In genomic region chr5:113323784-113324638, GRCm38 (mm10) we compare ENCODE assay signal across 9 mouse cellular contexts. TPM values are rescaled to one million over a fixed set of nuclear protein-coding genes. Genes with fewer than 3 reads are reported as not detected.
DNase-seq lines count a peak whose midpoint lies in the region; ATAC-seq and TF ChIP-seq lines count a peak whose summit lies in the region.
"Had no signal": no experiment of that assay in that cellular context is flagged by ENCODE, and none has a peak within 500 bp of the region (broad histone marks: within the 10 kb centered on the region; RNA-seq: fewer than 3 reads in every experiment).

No protein-coding gene starts in this region.

- no peak for TF ChIP-seq CTCF in cortical plate, adult 2 months (IDR thresholded peaks at IDR 0.05; ENCODE audit: extremely low read depth, insufficient read depth, low read length)
- no peak for TF ChIP-seq CTCF in midbrain, postnatal 0 days (IDR thresholded peaks at IDR 0.05)

- ATAC-seq in kidney, embryonic 15.5 days (replicated peaks; ENCODE audit: low FRiP score), result 0 out of 2 replicates have a peak, but pooled peaks have one; percentile 52
- ATAC-seq in heart, embryonic 13.5 days (ENCODE audit: extremely low read depth, insufficient number of reproducible peaks, low FRiP score, low TSS enrichment), result no peak
- ATAC-seq in limb, embryonic 11.5 days (ENCODE audit: insufficient number of reproducible peaks, low FRiP score, low TSS enrichment, low read depth), result no peak; the same call in 1 of the 2 replicates
- no peak for ATAC-seq in midbrain, postnatal 0 days (ENCODE audit: low FRiP score)
- ATAC-seq: Patski had no signal

- no peak for TF ChIP-seq POLR2A in cortical plate, adult 2 months (IDR thresholded peaks at IDR 0.05; ENCODE audit: extremely low read depth, insufficient read depth, low read length)

- H3K36me3 ChIP-seq in kidney, embryonic 15.5 days, result no peaks in the 10 kb centered on the region
- H3K36me3 ChIP-seq in heart, embryonic 13.5 days, result no peaks in the 10 kb centered on the region
- H3K36me3 ChIP-seq in limb, embryonic 11.5 days (ENCODE audit: control insufficient read depth, insufficient read depth, low read length), result no peaks in the 10 kb centered on the region
- H3K36me3 ChIP-seq in midbrain, postnatal 0 days (ENCODE audit: insufficient read depth, low read length), result no peaks in the 10 kb centered on the region

- 0 out of 2 replicates have a peak, but pooled peaks cover 8% of the 10 kb centered on the region for H3K9me3 ChIP-seq in kidney, embryonic 15.5 days (replicated peaks)
- peaks cover 24% of the 10 kb centered on the region for H3K9me3 ChIP-seq in heart, embryonic 13.5 days
- H3K9me3 ChIP-seq in limb, embryonic 11.5 days (ENCODE audit: control insufficient read depth, low read length), result peaks cover 5% of the 10 kb centered on the region; the same call in 1 of the 2 replicates
- 0 out of 2 replicates have a peak, but pooled peaks cover 4% of the 10 kb centered on the region for H3K9me3 ChIP-seq in midbrain, postnatal 0 days (ENCODE audit: low read length)

- H3K27ac ChIP-seq in kidney, embryonic 15.5 days, result no peak overlapping the region
- no peak overlapping the region for H3K27ac ChIP-seq in cortical plate, adult 2 months (ENCODE audit: insufficient read depth, low read length)
- H3K27ac ChIP-seq in heart, embryonic 13.5 days (replicated peaks), result no peak overlapping the region
- no peak overlapping the region for H3K27ac ChIP-seq in limb, embryonic 11.5 days (replicated peaks; ENCODE audit: low read depth, low read length)
- H3K27ac ChIP-seq in midbrain, postnatal 0 days (ENCODE audit: low read depth, low read length), result no peak overlapping the region

- peaks cover 9% of the 10 kb centered on the region for H3K4me1 ChIP-seq in kidney, embryonic 15.5 days
- H3K4me1 ChIP-seq in cortical plate, adult 2 months (ENCODE audit: control insufficient read depth, insufficient read depth, low read length), result no peaks in the 10 kb centered on the region
- H3K4me1 ChIP-seq in heart, embryonic 13.5 days, result peaks cover 7% of the 10 kb centered on the region
- H3K4me1 ChIP-seq in limb, embryonic 11.5 days (ENCODE audit: control insufficient read depth, insufficient read depth, low read length), result 0 out of 2 replicates have a peak, but pooled peaks cover 3% of the 10 kb centered on the region
- no peaks in the 10 kb centered on the region for H3K4me1 ChIP-seq in midbrain, postnatal 0 days (ENCODE audit: insufficient read depth, low read length)

- peak overlapping the region; percentile 81 for H3K4me2 ChIP-seq in kidney, embryonic 15.5 days
- peak overlapping the region; percentile 69 for H3K4me2 ChIP-seq in heart, embryonic 13.5 days
- peak overlapping the region; percentile 41 for H3K4me2 ChIP-seq in limb, embryonic 11.5 days (ENCODE audit: low read depth, severe bottlenecking)
- peak overlapping the region; percentile 37 for H3K4me2 ChIP-seq in midbrain, postnatal 0 days (ENCODE audit: low read depth, low read length, poor library complexity, severe bottlenecking)

- WGBS in kidney, embryonic 15.5 days, result 3% methylated on average over 38 of the region's 38 CpGs
- WGBS in heart, embryonic 13.5 days, result 4% methylated on average over 38 of the region's 38 CpGs
- WGBS in limb, embryonic 11.5 days, result 3% methylated on average over 38 of the region's 38 CpGs
- 4% methylated on average over 38 of the region's 38 CpGs for WGBS in midbrain, postnatal 0 days

- no peak for DNase-seq in kidney, postnatal 14 days
- DNase-seq in limb, embryonic 11.5 days (ENCODE audit: low spot score), result peak; percentile 57
- DNase-seq in midbrain, postnatal 0 days (ENCODE audit: low spot score), result peak; percentile 39
- DNase-seq in layer of hippocampus, adult 11-12 months (ENCODE audit: low spot score), result no peak
- no peak for DNase-seq in layer of hippocampus, adult 8-10 months (ENCODE audit: low spot score in 2 of 2)

- H3K27me3 ChIP-seq in kidney, embryonic 15.5 days, result peaks cover 36% of the 10 kb centered on the region
- peaks cover 50% of the 10 kb centered on the region for H3K27me3 ChIP-seq in heart, embryonic 13.5 days (replicated peaks)
- peaks cover 18% of the 10 kb centered on the region for H3K27me3 ChIP-seq in limb, embryonic 11.5 days (ENCODE audit: control insufficient read depth, insufficient read depth, low read length)
- H3K27me3 ChIP-seq in midbrain, postnatal 0 days (ENCODE audit: insufficient read depth, low read length), result peaks cover 8% of the 10 kb centered on the region

- peak overlapping the region; percentile 40 for H3K4me3 ChIP-seq in kidney, embryonic 15.5 days (replicated peaks)
- H3K4me3 ChIP-seq in cortical plate, adult 2 months (ENCODE audit: insufficient read depth, low read length), result peak overlapping the region; percentile 13
- peak overlapping the region; percentile 45 for H3K4me3 ChIP-seq in heart, embryonic 13.5 days
- H3K4me3 ChIP-seq in limb, embryonic 11.5 days (ENCODE audit: low read depth, low read length), result peak overlapping the region; percentile 18
- peak overlapping the region; percentile 15; the same call in 1 of the 2 replicates for H3K4me3 ChIP-seq in midbrain, postnatal 0 days (ENCODE audit: low read depth, low read length)

- H3K9ac ChIP-seq in kidney, embryonic 15.5 days, result peak overlapping the region; percentile 23; the same call in 1 of the 2 replicates
- peak overlapping the region; percentile 63 for H3K9ac ChIP-seq in heart, embryonic 13.5 days
- H3K9ac ChIP-seq in limb, embryonic 11.5 days (ENCODE audit: low read length), result 0 out of 2 replicates have a peak overlapping the region, but pooled peaks have one; percentile 9
- no peak overlapping the region for H3K9ac ChIP-seq in midbrain, postnatal 0 days (replicated peaks; ENCODE audit: low read length, poor library complexity, severe bottlenecking)

RNA-seq across cellular contexts. Expression of gene Sgsm1, which starts 13.4 kb away (rescaled TPM):
- 6.3 and 6.4 TPM in 2 replicates for polyA plus RNA-seq in kidney, embryonic 15.5 days (2015; fragmentation: Nextera tagmentation; extraction: Ambion mirVana)
- polyA plus RNA-seq in cortical plate, adult 2 months (2012; rRNA removed), result 57.3 and 58.1 TPM in 2 replicates
- polyA plus RNA-seq in heart, embryonic 13.5 days (2015; fragmentation: Nextera tagmentation; extraction: Ambion mirVana), result 1.5 TPM in 2 replicates
- 7.7 and 9.1 TPM in 2 replicates for polyA plus RNA-seq in limb, embryonic 11.5 days (2014; fragmentation: Nextera tagmentation; extraction: Ambion mirVana)
- 52.9 and 53.4 TPM in 2 replicates for total RNA-seq in midbrain, postnatal 0 days (2014; rRNA removed)
- polyA plus RNA-seq in midbrain, postnatal 0 days (2015; fragmentation: Nextera tagmentation; extraction: Ambion mirVana), result 19.8 and 27.3 TPM in 2 replicates
- total RNA-seq in layer of hippocampus, adult 8-10 months (2022), result 100 to 1,000 TPM in 1 of 4 experiments, 10 to 100 TPM in 3; 77.8 to 102 (median 87.4) TPM

RNA-seq across cellular contexts. Expression of gene Aym1, which starts 33.1 kb away (rescaled TPM):
- polyA plus RNA-seq in kidney, embryonic 15.5 days (2015; fragmentation: Nextera tagmentation; extraction: Ambion mirVana), result not detected in 2 replicates
- 0.25 and 0.32 TPM in 2 replicates for polyA plus RNA-seq in cortical plate, adult 2 months (2012; rRNA removed)
- polyA plus RNA-seq in heart, embryonic 13.5 days (2015; fragmentation: Nextera tagmentation; extraction: Ambion mirVana), result not detected in 2 replicates
- not detected in 2 replicates for polyA plus RNA-seq in limb, embryonic 11.5 days (2014; fragmentation: Nextera tagmentation; extraction: Ambion mirVana)
- total RNA-seq in midbrain, postnatal 0 days (2014; rRNA removed), result not detected in 2 replicates
- polyA plus RNA-seq in midbrain, postnatal 0 days (2015; fragmentation: Nextera tagmentation; extraction: Ambion mirVana), result not detected in 2 replicates
- total RNA-seq in layer of hippocampus, adult 8-10 months (2022), result not detected
- polyA plus RNA-seq: Patski had no signal

Comparison
In these comparisons a context has a peak if more than half of its experiments do, and no peak if none do; other contexts are left out.
1. DNase-seq: peak in limb, embryonic 11.5 days (single experiment) and midbrain, postnatal 0 days (single experiment); none in kidney, postnatal 14 days (single experiment), layer of hippocampus, adult 11-12 months (single experiment) and layer of hippocampus, adult 8-10 months (0 of 2).
2. Peak in every context shown above with its lines, with median percentiles within 50 percentile points of each other: H3K4me2 ChIP-seq and H3K4me3 ChIP-seq.